Mouse (Mus musculus) stomach, embryonic 15.5 days (tissue): ENCODE results near the gene Tmem181a. TPM values are rescaled to one million over a fixed set of nuclear protein-coding genes. Genes with fewer than 3 reads are reported as not detected.
"Not testable (repeated sequence)": the region's sequence is repeated elsewhere in the genome, so short reads cannot be mapped to it uniquely, and the experiment has no call there.

Experiments used
- ATAC-seq: fragments of 200-750 bp; cut with Nextera tagmentation; 2 replicates; pipeline ENCODE4 v1.8.0; 2017; ENCODE audit warnings: low read depth, moderate number of reproducible peaks, moderate TSS enrichment; ENCODE audit not compliant: insufficient read depth, low FRiP score
- H3K27ac ChIP-seq: fragments of 300-500 bp; sonication (generic); 2 replicates; pipeline ENCODE4 v1.5.1; 2015; ENCODE audit warnings: mild to moderate bottlenecking, inconsistent platforms
- H3K27me3 ChIP-seq: fragments of 300-500 bp; sonication (generic); replicated peaks from 2 replicates; pipeline ENCODE4 v1.6.1; 2015; ENCODE audit warnings: inconsistent platforms
- H3K36me3 ChIP-seq: fragments of 300-500 bp; sonication (generic); 2 replicates; pipeline ENCODE4 v1.6.1; 2015; ENCODE audit warnings: inconsistent platforms
- H3K4me1 ChIP-seq: fragments of 300-500 bp; sonication (generic); 2 replicates; pipeline ENCODE4 v1.6.1; 2015; ENCODE audit warnings: inconsistent platforms
- H3K4me2 ChIP-seq: fragments of 300-500 bp; sonication (generic); 2 replicates; pipeline ENCODE4 v1.6.1; 2015; ENCODE audit warnings: mild to moderate bottlenecking, inconsistent platforms
- H3K4me3 ChIP-seq: fragments of 300-500 bp; sonication (generic); replicated peaks from 2 replicates; pipeline ENCODE4 v1.5.1; 2015; ENCODE audit warnings: inconsistent platforms
- H3K9ac ChIP-seq: fragments of 300-500 bp; sonication (generic); 2 replicates; pipeline ENCODE4 v1.6.1; 2015; ENCODE audit warnings: inconsistent platforms
- H3K9me3 ChIP-seq: fragments of 300-500 bp; sonication (generic); 2 replicates; pipeline ENCODE4 v1.6.1; 2016; ENCODE audit warnings: inconsistent platforms
- WGBS: fragments of 180-500 bp; shearing (Covaris S2); methylation state at CpG from one replicate; pipeline ENCODE4 v1.1.7; 2015; 5-methylcytosine and 5-hydroxymethylcytosine counted together
- polyA plus RNA-seq: library from polyadenylated mRNA; unstranded; fragments of >200 nt; fragmentation: Nextera tagmentation; extraction: Ambion mirVana; gene quantifications from 2 replicates; pipeline ENCODE4 v1.2.1, GENCODE M21; 2015

Gene Tmem181a
- 20.7 and 22.3 TPM in 2 replicates for polyA plus RNA-seq

DNA sequence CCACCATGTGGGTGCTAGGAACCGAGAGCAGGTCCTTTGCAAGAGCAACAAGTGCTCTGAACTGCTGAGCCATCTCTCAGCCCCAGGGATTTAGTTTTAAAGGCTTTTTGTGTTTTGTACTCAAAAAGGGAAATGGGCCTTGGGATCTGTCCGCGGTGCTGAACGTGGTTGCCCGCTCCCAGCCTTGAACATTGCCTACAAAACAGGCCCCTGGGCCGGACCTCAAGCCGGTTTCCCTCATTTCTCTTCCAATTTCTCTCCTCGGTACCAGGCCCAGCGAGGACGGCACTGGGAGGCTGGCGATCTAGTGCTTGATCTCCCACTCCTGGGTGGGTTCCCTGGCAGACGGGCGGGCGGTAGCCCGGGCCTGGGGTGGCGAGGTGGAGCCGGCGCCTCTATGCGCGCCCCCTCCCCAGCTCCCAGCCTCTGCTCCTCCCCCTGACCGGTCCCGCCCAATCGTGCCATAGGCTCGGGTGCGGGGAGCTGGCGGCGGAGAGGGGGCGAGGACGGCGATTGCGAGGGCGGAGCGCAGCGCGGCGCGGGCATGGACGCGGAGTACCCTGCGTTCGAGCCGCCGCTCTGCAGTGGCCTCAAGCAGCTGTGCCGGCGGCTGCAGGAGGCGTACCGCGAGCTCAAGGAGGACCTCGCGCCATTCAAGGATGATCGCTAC lies at the start of gene Tmem181a:
Gene Tmem181a (plus strand): TSS at position 461 of the 670 bp plus-strand sequence.
- not testable (repeated sequence) for H3K9ac ChIP-seq, H3K27ac ChIP-seq, H3K27me3 ChIP-seq, H3K9me3 ChIP-seq, H3K36me3 ChIP-seq, H3K4me1 ChIP-seq, H3K4me3 ChIP-seq
- ATAC-seq = peak; percentile 35; the same call in 1 of the 2 replicates
- 2% methylated on average over 23 of the region's 51 CpGs for WGBS
- H3K4me2 ChIP-seq = peak within 1 kb of the TSS; percentile 40

GRCm38 (mm10) chr17:6211721-6212120 lies 44.9 kb upstream of the Tmem181a start:
- no peaks in the 10 kb centered on the region for H3K4me1 ChIP-seq
- H3K9me3 ChIP-seq = no peaks in the 10 kb centered on the region
- no peaks in the 10 kb centered on the region for H3K27me3 ChIP-seq
- H3K4me2 ChIP-seq = no peak overlapping the region
- no peak overlapping the region for H3K4me3 ChIP-seq
- H3K9ac ChIP-seq = no peak overlapping the region
- ATAC-seq = no peak
- WGBS = 78% methylated on average over 1 of the region's 1 CpGs
- H3K27ac ChIP-seq = no peak overlapping the region
- H3K36me3 ChIP-seq = peaks cover 17% of the 10 kb centered on the region; the same call in 1 of the 2 replicates

DNA sequence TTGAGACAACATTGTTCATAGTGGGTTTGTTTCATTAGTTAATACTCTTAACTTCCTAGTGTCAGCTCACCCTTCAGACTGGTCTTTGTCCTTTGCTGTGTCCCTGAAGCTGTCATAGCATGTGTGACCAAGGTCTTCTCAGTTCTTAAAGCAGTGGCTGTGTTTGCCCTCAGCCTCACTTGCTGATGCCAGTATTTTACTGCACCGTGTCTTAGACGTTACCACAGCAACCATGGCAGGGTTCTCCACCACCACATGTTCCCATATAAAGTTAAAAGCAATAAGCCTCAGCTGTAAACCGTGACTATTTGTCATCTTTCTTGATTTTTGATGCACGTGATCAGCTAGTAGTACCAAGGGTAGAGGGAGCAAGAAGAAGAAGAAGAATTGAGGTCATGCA lies 41.0 kb upstream of the Tmem181a start:
- no peak overlapping the region for H3K4me3 ChIP-seq
- H3K27ac ChIP-seq = no peak overlapping the region
- WGBS = 88% methylated on average over 4 of the region's 4 CpGs
- no peak overlapping the region for H3K4me2 ChIP-seq
- H3K36me3 ChIP-seq = peaks cover 14% of the 10 kb centered on the region; the same call in 1 of the 2 replicates
- no peaks in the 10 kb centered on the region for H3K27me3 ChIP-seq
- H3K9ac ChIP-seq = no peak overlapping the region
- no peaks in the 10 kb centered on the region for H3K9me3 ChIP-seq
- no peak for ATAC-seq
- H3K4me1 ChIP-seq = no peaks in the 10 kb centered on the region

- Histone ChIP-seq H3K4me1 (no peaks in the 10 kb centered on the region), H3K9me3 (no peaks in the 10 kb centered on the region), H3K27me3 (no peaks in the 10 kb centered on the region), H3K27ac (no peak overlapping the region), H3K36me3 (peaks cover 14% of the 10 kb centered on the region; the same call in 1 of the 2 replicates), H3K4me3 (no peak overlapping the region), H3K9ac (no peak overlapping the region), H3K4me2 (no peak overlapping the region)
- WGBS = 92% methylated on average over 10 of the region's 10 CpGs
- no peak for ATAC-seq
Observed at GRCm38 (mm10) chr17:6216514-6216913, 40.1 kb upstream of the Tmem181a start.

DNA sequence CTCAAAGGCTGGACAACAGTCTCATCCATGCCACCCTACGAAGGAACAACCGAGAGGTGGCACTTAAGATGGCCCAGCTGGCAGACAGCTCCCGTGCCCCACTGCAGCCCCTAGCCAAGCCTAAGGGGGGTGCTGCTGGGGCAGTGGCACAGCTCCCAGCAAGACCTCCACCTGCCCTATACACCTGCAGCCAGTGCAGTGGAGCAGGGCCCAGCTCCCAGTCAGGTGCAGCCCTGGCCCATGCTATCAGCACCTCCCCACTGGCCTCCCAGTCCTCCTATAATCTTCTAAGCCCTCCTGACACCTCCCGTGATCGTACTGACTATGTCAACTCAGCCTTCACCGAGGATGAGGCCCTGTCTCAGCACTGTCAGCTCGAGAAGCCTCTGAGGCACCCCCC lies 24.0 kb upstream of the Tmem181a start:
- H3K27ac ChIP-seq, H3K9me3 ChIP-seq, H3K27me3 ChIP-seq, ATAC-seq, H3K36me3 ChIP-seq, H3K4me1 ChIP-seq, H3K9ac ChIP-seq, H3K4me3 ChIP-seq, H3K4me2 ChIP-seq: not testable (repeated sequence)
- no CpG with 5 or more reads among the region's 7 CpGs for WGBS

- 81% methylated on average over 1 of the region's 1 CpGs for WGBS
- not testable (repeated sequence) for H3K4me2 ChIP-seq, H3K36me3 ChIP-seq, H3K27me3 ChIP-seq, ATAC-seq, H3K9me3 ChIP-seq, H3K27ac ChIP-seq, H3K4me1 ChIP-seq, H3K4me3 ChIP-seq, H3K9ac ChIP-seq
Observed at GRCm38 (mm10) chr17:6251298-6251697, 5.4 kb upstream of the Tmem181a start.

DNA sequence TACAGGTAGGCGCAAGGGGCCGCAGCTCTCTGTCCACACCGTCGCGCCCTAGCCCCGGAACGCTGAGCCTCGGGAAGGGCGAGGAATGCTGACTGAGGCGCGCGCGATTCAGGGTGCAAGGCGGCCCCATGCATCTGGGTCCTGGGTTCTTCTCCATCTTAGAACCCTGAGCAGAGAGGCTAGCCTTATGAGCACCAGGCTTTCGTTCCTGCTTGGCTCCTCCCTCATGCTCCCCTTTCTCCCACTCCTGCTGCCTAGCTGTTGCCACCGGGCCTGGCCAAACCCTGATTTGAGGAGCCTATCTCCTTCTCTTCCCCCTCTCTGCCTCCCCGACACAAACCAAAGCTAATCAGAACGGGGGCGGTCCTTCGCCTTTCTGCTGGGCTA lies 403 bp downstream of the Tmem181a start:
- not testable (repeated sequence) for H3K36me3 ChIP-seq, H3K27ac ChIP-seq, H3K27me3 ChIP-seq, H3K9ac ChIP-seq, ATAC-seq, H3K4me1 ChIP-seq, H3K9me3 ChIP-seq, H3K4me3 ChIP-seq
- peak overlapping the region; percentile 40 for H3K4me2 ChIP-seq
- 1% methylated on average over 20 of the region's 20 CpGs for WGBS

GRCm38 (mm10) chr17:6269876-6270831 lies 13.5 kb downstream of the Tmem181a start:
- H3K27ac ChIP-seq, H3K4me1 ChIP-seq, H3K36me3 ChIP-seq, H3K27me3 ChIP-seq, H3K9me3 ChIP-seq: not testable (repeated sequence)
- Histone ChIP-seq H3K4me3 (peak overlapping the region; percentile 55), H3K9ac (0 out of 2 replicates have a peak overlapping the region, but pooled peaks have one; percentile 25), H3K4me2 (peak overlapping the region; percentile 60)
- 1% methylated on average over 67 of the region's 84 CpGs for WGBS
- peak; percentile 80 for ATAC-seq

- not testable (repeated sequence) for H3K9me3 ChIP-seq, H3K36me3 ChIP-seq, H3K4me1 ChIP-seq, H3K27me3 ChIP-seq, H3K27ac ChIP-seq
- 0 out of 2 replicates have a peak, but pooled peaks have one; percentile 17 for ATAC-seq
- peak overlapping the region; percentile 60 for H3K4me2 ChIP-seq
- H3K9ac ChIP-seq = 0 out of 2 replicates have a peak overlapping the region, but pooled peaks have one; percentile 25
- WGBS = under 1% methylated on average over 25 of the region's 25 CpGs
- H3K4me3 ChIP-seq = peak overlapping the region; percentile 55
Observed at GRCm38 (mm10) chr17:6270840-6271239, 14.2 kb downstream of the Tmem181a start.

GRCm38 (mm10) chr17:6271970-6272369 lies 15.3 kb downstream of the Tmem181a start:
- H3K9me3 ChIP-seq, H3K4me3 ChIP-seq, H3K9ac ChIP-seq, H3K4me1 ChIP-seq, H3K27ac ChIP-seq, H3K36me3 ChIP-seq, ATAC-seq, H3K4me2 ChIP-seq, H3K27me3 ChIP-seq: not testable (repeated sequence)
- WGBS = 71% methylated on average over 6 of the region's 6 CpGs

DNA sequence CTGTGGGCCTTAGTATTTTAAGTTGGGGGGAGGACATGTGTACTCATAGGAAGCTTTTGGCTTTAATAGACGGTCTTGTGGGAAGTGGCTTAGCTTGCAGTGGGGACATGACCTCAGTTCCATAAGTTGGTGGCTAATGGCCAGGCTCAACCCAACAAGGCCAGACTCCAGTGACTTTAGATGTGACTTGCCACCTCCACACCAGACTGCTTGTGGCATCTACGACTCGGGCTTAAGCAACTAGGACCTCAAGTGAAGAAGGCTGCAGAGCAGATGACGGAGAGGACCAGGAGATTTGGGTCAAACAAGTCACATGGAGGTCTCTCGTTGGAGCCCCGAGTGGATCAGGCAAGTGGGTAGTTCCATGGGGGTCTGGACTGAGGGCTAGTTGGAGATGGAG lies 18.0 kb downstream of the Tmem181a start:
- H3K36me3 ChIP-seq, H3K27me3 ChIP-seq, ATAC-seq, H3K9me3 ChIP-seq, H3K9ac ChIP-seq, H3K4me1 ChIP-seq, H3K4me2 ChIP-seq, H3K4me3 ChIP-seq, H3K27ac ChIP-seq: not testable (repeated sequence)
- 90% methylated on average over 6 of the region's 6 CpGs for WGBS

DNA sequence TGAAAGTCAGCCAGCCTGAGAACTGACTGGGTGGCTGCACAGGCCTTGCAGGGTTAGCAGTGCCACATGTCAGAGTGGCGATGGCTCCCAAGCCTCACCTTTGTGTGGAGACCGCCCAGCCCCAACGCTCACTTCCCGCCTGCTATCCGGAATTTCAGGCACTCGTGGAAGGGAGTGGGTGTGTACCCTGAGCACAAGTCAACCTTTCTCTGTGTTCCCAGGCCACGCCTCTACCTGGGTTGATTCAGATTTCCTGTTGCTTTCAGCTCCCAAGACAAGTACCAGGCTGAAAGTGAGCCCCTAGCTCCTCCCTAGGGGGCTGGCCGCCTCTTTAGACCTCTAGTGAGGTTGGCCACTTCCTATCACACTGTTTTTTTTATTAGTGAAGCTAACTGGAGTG lies 22.5 kb downstream of the Tmem181a start:
- H3K9ac ChIP-seq, H3K4me2 ChIP-seq, H3K4me1 ChIP-seq, H3K27me3 ChIP-seq, H3K9me3 ChIP-seq, H3K27ac ChIP-seq, H3K4me3 ChIP-seq, H3K36me3 ChIP-seq: not testable (repeated sequence)
- peak; percentile 83 for ATAC-seq
- WGBS = 55% methylated on average over 8 of the region's 8 CpGs
